Mouse (Mus musculus): ENCODE measurements around the gene Evi2a. TPM values are rescaled to one million over a fixed set of nuclear protein-coding genes. Genes with fewer than 3 reads are reported as not detected.
A peak's percentile ranks its signal among the peaks of the same experiment; 100 is the strongest.

Evi2a gene
- polyA plus RNA-seq, 1 experiment = 22.0 TPM

- no peak for DNase-seq (ENCODE audit: low read depth in 1 of 2, low spot score in 2 of 2)
- H3K36me3 ChIP-seq (ENCODE audit: control insufficient read depth, insufficient read depth, low read length) = peaks cover 2% of the 10 kb centered on the region
- TF ChIP-seq POLR2A (IDR thresholded peaks at IDR 0.05; ENCODE audit: low read depth, low read length) (no peak), CTCF (IDR thresholded peaks at IDR 0.05; ENCODE audit: extremely low read depth, insufficient read depth, insufficient read length, insufficient replicate concordance) (no peak)
- WGBS = 94% methylated on average over 6 of the region's 6 CpGs
- H3K27ac ChIP-seq (ENCODE audit: insufficient read depth, low read length) = no peak overlapping the region
- H3K4me3 ChIP-seq (ENCODE audit: extremely low read depth, insufficient read depth, insufficient read length) = no peak overlapping the region
- H3K27me3 ChIP-seq (ENCODE audit: control insufficient read depth, insufficient read depth, low read length) = no peaks in the 10 kb centered on the region
- no peaks in the 10 kb centered on the region; the same call in 1 of the 2 replicates for H3K4me1 ChIP-seq (ENCODE audit: control insufficient read depth, insufficient read depth, insufficient read length)
Observed at GRCm38 (mm10) chr11:79533311-79533710, 2.9 kb upstream of the Evi2a start.

GRCm38 (mm10) chr11:79531485-79531884, 1.1 kb upstream of the Evi2a start:
- DNase-seq (ENCODE audit: low read depth in 1 of 2, low spot score in 2 of 2) = no peak
- H3K27me3 ChIP-seq (ENCODE audit: control insufficient read depth, insufficient read depth, low read length) = no peaks in the 10 kb centered on the region
- peaks cover 7% of the 10 kb centered on the region; the same call in 1 of the 2 replicates for H3K4me1 ChIP-seq (ENCODE audit: control insufficient read depth, insufficient read depth, insufficient read length)
- WGBS = 89% methylated on average over 4 of the region's 4 CpGs
- peaks cover 2% of the 10 kb centered on the region for H3K36me3 ChIP-seq (ENCODE audit: control insufficient read depth, insufficient read depth, low read length)
- no peak overlapping the region for H3K27ac ChIP-seq (ENCODE audit: insufficient read depth, low read length)
- no peak overlapping the region for H3K4me3 ChIP-seq (ENCODE audit: extremely low read depth, insufficient read depth, insufficient read length)
- TF ChIP-seq CTCF (IDR thresholded peaks at IDR 0.05; ENCODE audit: extremely low read depth, insufficient read depth, insufficient read length, insufficient replicate concordance) (no peak), POLR2A (IDR thresholded peaks at IDR 0.05; ENCODE audit: low read depth, low read length) (no peak)

GRCm38 (mm10) chr11:79530774-79531173, 365 bp upstream of the Evi2a start:
- TF ChIP-seq CTCF (IDR thresholded peaks at IDR 0.05; ENCODE audit: extremely low read depth, insufficient read depth, insufficient read length, insufficient replicate concordance) (no peak), POLR2A (IDR thresholded peaks at IDR 0.05; ENCODE audit: low read depth, low read length) (no peak)
- no peak for DNase-seq (ENCODE audit: low read depth in 1 of 2, low spot score in 2 of 2)
- Histone ChIP-seq H3K27me3 (ENCODE audit: control insufficient read depth, insufficient read depth, low read length) (no peaks in the 10 kb centered on the region), H3K27ac (ENCODE audit: insufficient read depth, low read length) (peak overlapping the region; percentile 81), H3K36me3 (ENCODE audit: control insufficient read depth, insufficient read depth, low read length) (no peaks in the 10 kb centered on the region; the same call in 1 of the 2 replicates), H3K4me1 (ENCODE audit: control insufficient read depth, insufficient read depth, insufficient read length) (peaks cover 7% of the 10 kb centered on the region; the same call in 1 of the 2 replicates), H3K4me3 (ENCODE audit: extremely low read depth, insufficient read depth, insufficient read length) (no peak overlapping the region; the same call in 1 of the 2 replicates)
- WGBS = 48% methylated on average over 11 of the region's 11 CpGs

- Histone ChIP-seq H3K36me3 (ENCODE audit: control insufficient read depth, insufficient read depth, low read length) (no peaks in the 10 kb centered on the region), H3K27ac (ENCODE audit: insufficient read depth, low read length) (peak overlapping the region; percentile 71; the same call in 1 of the 2 replicates), H3K4me3 (ENCODE audit: extremely low read depth, insufficient read depth, insufficient read length) (peak overlapping the region; percentile 43), H3K4me1 (ENCODE audit: control insufficient read depth, insufficient read depth, insufficient read length) (peaks cover 9% of the 10 kb centered on the region; the same call in 1 of the 2 replicates), H3K27me3 (ENCODE audit: control insufficient read depth, insufficient read depth, low read length) (no peaks in the 10 kb centered on the region)
- WGBS = 31% methylated on average over 2 of the region's 2 CpGs
- TF ChIP-seq POLR2A (IDR thresholded peaks at IDR 0.05; ENCODE audit: low read depth, low read length) (no peak), CTCF (IDR thresholded peaks at IDR 0.05; ENCODE audit: extremely low read depth, insufficient read depth, insufficient read length, insufficient replicate concordance) (no peak)
- peak in 1 of 2 experiments; percentile 20 for DNase-seq (ENCODE audit: low read depth in 1 of 2, low spot score in 2 of 2)
Observed at GRCm38 (mm10) chr11:79529736-79530135, 673 bp downstream of the Evi2a start.

- DNase-seq (ENCODE audit: low read depth in 1 of 2, low spot score in 2 of 2) = no peak
- H3K27me3 ChIP-seq (ENCODE audit: control insufficient read depth, insufficient read depth, low read length) = no peaks in the 10 kb centered on the region
- peak overlapping the region; percentile 32; the same call in 1 of the 2 replicates for H3K4me3 ChIP-seq (ENCODE audit: extremely low read depth, insufficient read depth, insufficient read length)
- TF ChIP-seq POLR2A (IDR thresholded peaks at IDR 0.05; ENCODE audit: low read depth, low read length) (no peak), CTCF (IDR thresholded peaks at IDR 0.05; ENCODE audit: extremely low read depth, insufficient read depth, insufficient read length, insufficient replicate concordance) (no peak)
- 71% methylated on average over 6 of the region's 6 CpGs for WGBS
- peak overlapping the region; percentile 36; the same call in 1 of the 2 replicates for H3K27ac ChIP-seq (ENCODE audit: insufficient read depth, low read length)
- H3K4me1 ChIP-seq (ENCODE audit: control insufficient read depth, insufficient read depth, insufficient read length) = peaks cover 9% of the 10 kb centered on the region; the same call in 1 of the 2 replicates
- H3K36me3 ChIP-seq (ENCODE audit: control insufficient read depth, insufficient read depth, low read length) = no peaks in the 10 kb centered on the region
Observed at GRCm38 (mm10) chr11:79529226-79529625, 1.2 kb downstream of the Evi2a start.

- TF ChIP-seq POLR2A (IDR thresholded peaks at IDR 0.05; ENCODE audit: low read depth, low read length) (no peak; the same call in 1 of the 2 replicates), CTCF (IDR thresholded peaks at IDR 0.05; ENCODE audit: extremely low read depth, insufficient read depth, insufficient read length, insufficient replicate concordance) (no peak)
- Histone ChIP-seq H3K4me1 (ENCODE audit: control insufficient read depth, insufficient read depth, insufficient read length) (peaks cover 9% of the 10 kb centered on the region; the same call in 1 of the 2 replicates), H3K4me3 (ENCODE audit: extremely low read depth, insufficient read depth, insufficient read length) (peak overlapping the region; percentile 16; the same call in 1 of the 2 replicates), H3K27ac (ENCODE audit: insufficient read depth, low read length) (peak overlapping the region; percentile 92), H3K36me3 (ENCODE audit: control insufficient read depth, insufficient read depth, low read length) (no peaks in the 10 kb centered on the region), H3K27me3 (ENCODE audit: control insufficient read depth, insufficient read depth, low read length) (no peaks in the 10 kb centered on the region)
- WGBS = 15% methylated on average over 3 of the region's 3 CpGs
- peak in 1 of 2 experiments; percentile 55 for DNase-seq (ENCODE audit: low read depth in 1 of 2, low spot score in 2 of 2)
Observed at GRCm38 (mm10) chr11:79528601-79529000, 1.8 kb downstream of the Evi2a start.

- Histone ChIP-seq H3K4me3 (ENCODE audit: extremely low read depth, insufficient read depth, insufficient read length) (peak overlapping the region; percentile 39), H3K27me3 (ENCODE audit: control insufficient read depth, insufficient read depth, low read length) (no peaks in the 10 kb centered on the region), H3K27ac (ENCODE audit: insufficient read depth, low read length) (peak overlapping the region; percentile 92), H3K4me1 (ENCODE audit: control insufficient read depth, insufficient read depth, insufficient read length) (peaks cover 9% of the 10 kb centered on the region; the same call in 1 of the 2 replicates), H3K36me3 (ENCODE audit: control insufficient read depth, insufficient read depth, low read length) (no peaks in the 10 kb centered on the region)
- TF ChIP-seq CTCF (IDR thresholded peaks at IDR 0.05; ENCODE audit: extremely low read depth, insufficient read depth, insufficient read length, insufficient replicate concordance) (no peak), POLR2A (IDR thresholded peaks at IDR 0.05; ENCODE audit: low read depth, low read length) (peak; percentile 8; the same call in 1 of the 2 replicates)
- WGBS = 21% methylated on average over 5 of the region's 5 CpGs
- peak in 1 of 2 experiments; percentile 64 for DNase-seq (ENCODE audit: low read depth in 1 of 2, low spot score in 2 of 2)
Observed at GRCm38 (mm10) chr11:79527739-79528384, 2.5 kb downstream of the Evi2a start.
